Mouse (Mus musculus): Measurements from ENCODE around the gene 1700029I15Rik. TPM values are rescaled to one million over a fixed set of nuclear protein-coding genes. Genes with fewer than 3 reads are reported as not detected.
"Not testable (repeated sequence)": the region's sequence is repeated elsewhere in the genome, so short reads cannot be mapped to it uniquely, and the experiment has no call there.

Gene 1700029I15Rik
- polyA plus RNA-seq, 1 experiment from 2014 or later, result 2.6 TPM

DNA sequence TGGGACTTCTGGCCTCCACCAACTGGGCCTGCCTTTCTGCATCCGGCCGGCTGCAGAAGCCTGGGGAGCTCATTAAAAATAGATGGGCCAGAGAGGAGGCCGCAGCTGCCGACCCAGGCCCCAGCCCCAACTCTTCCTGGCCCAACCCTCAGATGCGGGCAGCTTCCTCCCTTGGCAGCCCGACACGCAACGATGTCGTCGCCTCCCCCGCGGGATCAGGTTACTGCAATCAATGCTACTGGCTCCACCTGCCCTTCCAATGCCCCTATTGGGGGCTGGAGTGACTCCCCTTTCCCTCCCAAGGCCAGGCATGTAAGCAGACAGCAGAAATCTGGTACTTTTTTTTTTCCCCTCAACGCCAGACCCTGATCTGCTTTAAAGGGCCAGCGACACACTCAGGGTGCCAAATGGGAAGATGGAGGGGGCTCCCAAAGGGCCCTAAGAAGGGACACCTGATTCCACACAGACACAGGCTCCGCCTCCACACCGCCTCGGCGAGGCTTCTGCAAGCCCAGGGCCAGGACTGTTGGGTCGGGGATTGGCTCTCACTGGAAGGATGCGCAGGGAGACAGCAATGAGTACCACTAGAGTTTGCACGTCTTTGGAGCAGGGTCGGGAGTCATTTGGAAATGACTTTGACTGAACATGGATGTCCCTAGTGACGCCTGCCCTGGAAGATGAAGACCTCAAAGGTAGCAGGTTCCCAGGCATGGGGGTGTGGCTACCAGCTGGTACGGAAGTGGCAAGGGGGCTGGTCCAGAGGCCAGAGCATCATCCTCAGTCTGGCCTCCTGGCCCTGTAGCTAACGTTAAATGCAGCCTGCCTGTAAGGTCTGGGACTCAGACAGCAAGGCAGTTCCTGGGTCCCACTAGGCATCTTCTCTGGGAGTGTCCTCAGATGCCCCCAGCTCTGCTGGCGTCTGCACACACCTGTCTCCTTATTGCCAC lies 10.3 kb downstream of the 1700029I15Rik start:
- no peak for ATAC-seq (ENCODE audit: insufficient number of reproducible peaks, insufficient read depth, low FRiP score, low read depth)
- WGBS, result 3% methylated on average over 26 of the region's 26 CpGs
- H3K27me3 ChIP-seq (ENCODE audit: control insufficient read depth, insufficient read depth, low read length), result no peaks in the 10 kb centered on the region
- peak overlapping the region; percentile 62 for H3K4me2 ChIP-seq (replicated peaks; ENCODE audit: low read depth, low read length)
- no peaks in the 10 kb centered on the region for H3K36me3 ChIP-seq (ENCODE audit: control insufficient read depth, insufficient read depth, low read length)
- peaks cover 38% of the 10 kb centered on the region for H3K4me1 ChIP-seq (ENCODE audit: control insufficient read depth, insufficient read depth, low read length)
- H3K27ac ChIP-seq (ENCODE audit: low read length), result peak overlapping the region; percentile 78
- H3K4me3 ChIP-seq (ENCODE audit: low read depth, low read length), result peak overlapping the region; percentile 31
- no peaks in the 10 kb centered on the region for H3K9me3 ChIP-seq (ENCODE audit: control insufficient read depth, low read depth, low read length)
- H3K9ac ChIP-seq (replicated peaks; ENCODE audit: low read depth, low read length), result peak overlapping the region; percentile 38; the same call in 1 of the 2 replicates

DNA sequence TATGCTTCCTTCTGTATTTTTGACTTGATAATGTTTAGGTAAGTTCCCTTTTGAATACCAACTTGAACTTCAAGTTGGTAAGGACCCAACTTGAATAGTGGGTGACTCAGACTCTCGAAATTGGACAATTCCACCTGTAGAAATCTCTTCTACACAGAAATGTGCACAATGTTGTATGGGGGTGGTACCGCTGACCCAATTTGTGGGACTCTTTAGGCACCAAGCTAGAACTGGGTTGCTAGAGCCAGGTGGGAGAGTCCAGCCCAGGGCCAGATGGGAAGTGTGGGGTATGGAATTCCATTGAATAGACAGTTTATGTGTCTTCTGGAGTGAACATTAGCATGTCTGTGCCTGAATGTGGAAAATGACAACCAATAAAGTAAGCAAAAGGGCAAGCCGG lies 13.2 kb downstream of the 1700029I15Rik start:
- H3K9ac ChIP-seq (replicated peaks; ENCODE audit: low read depth, low read length), result no peak overlapping the region
- no peak overlapping the region for H3K27ac ChIP-seq (ENCODE audit: low read length)
- no peak overlapping the region for H3K4me2 ChIP-seq (replicated peaks; ENCODE audit: low read depth, low read length)
- no peaks in the 10 kb centered on the region for H3K27me3 ChIP-seq (ENCODE audit: control insufficient read depth, insufficient read depth, low read length)
- no peak overlapping the region for H3K4me3 ChIP-seq (ENCODE audit: low read depth, low read length)
- ATAC-seq (ENCODE audit: insufficient number of reproducible peaks, insufficient read depth, low FRiP score, low read depth), result no peak
- 78% methylated on average over 3 of the region's 3 CpGs for WGBS
- H3K9me3 ChIP-seq (ENCODE audit: control insufficient read depth, low read depth, low read length), result no peaks in the 10 kb centered on the region
- peaks cover 19% of the 10 kb centered on the region for H3K4me1 ChIP-seq (ENCODE audit: control insufficient read depth, insufficient read depth, low read length)
- no peaks in the 10 kb centered on the region for H3K36me3 ChIP-seq (ENCODE audit: control insufficient read depth, insufficient read depth, low read length)

DNA sequence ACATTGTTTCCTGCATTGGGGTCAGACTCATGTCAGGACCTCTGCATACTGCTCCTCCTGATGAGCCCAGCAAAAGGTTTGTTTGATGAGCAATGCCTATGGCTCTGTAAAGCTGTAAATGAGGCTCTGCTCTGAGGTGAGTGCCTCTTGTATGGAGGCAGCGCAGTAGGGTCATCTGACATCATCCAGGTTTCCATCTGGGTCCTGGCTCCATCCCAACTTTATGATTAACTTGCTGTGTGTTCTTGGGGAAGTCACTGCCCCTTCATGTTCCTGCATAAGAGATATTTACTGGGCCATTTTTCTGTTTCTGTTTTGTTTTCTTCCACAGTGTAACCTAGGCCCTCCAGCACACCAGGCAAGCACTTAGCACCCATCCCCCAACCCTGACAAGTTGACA lies 15.1 kb downstream of the 1700029I15Rik start:
- H3K27me3 ChIP-seq (ENCODE audit: control insufficient read depth, insufficient read depth, low read length), result no peaks in the 10 kb centered on the region
- no peak for ATAC-seq (ENCODE audit: insufficient number of reproducible peaks, insufficient read depth, low FRiP score, low read depth)
- peaks cover 2% of the 10 kb centered on the region; the same call in 1 of the 2 replicates for H3K4me1 ChIP-seq (ENCODE audit: control insufficient read depth, insufficient read depth, low read length)
- no peak overlapping the region for H3K27ac ChIP-seq (ENCODE audit: low read length)
- no peaks in the 10 kb centered on the region for H3K9me3 ChIP-seq (ENCODE audit: control insufficient read depth, low read depth, low read length)
- no peak overlapping the region for H3K9ac ChIP-seq (replicated peaks; ENCODE audit: low read depth, low read length)
- no peaks in the 10 kb centered on the region for H3K36me3 ChIP-seq (ENCODE audit: control insufficient read depth, insufficient read depth, low read length)
- H3K4me3 ChIP-seq (ENCODE audit: low read depth, low read length), result no peak overlapping the region
- WGBS, result 68% methylated on average over 1 of the region's 1 CpGs
- H3K4me2 ChIP-seq (replicated peaks; ENCODE audit: low read depth, low read length), result no peak overlapping the region

GRCm38 (mm10) chr2:92399877-92400276 lies 17.5 kb downstream of the 1700029I15Rik start:
- H3K36me3 ChIP-seq (ENCODE audit: control insufficient read depth, insufficient read depth, low read length); H3K9me3 ChIP-seq (ENCODE audit: control insufficient read depth, low read depth, low read length); ATAC-seq (ENCODE audit: insufficient number of reproducible peaks, insufficient read depth, low FRiP score, low read depth); H3K4me3 ChIP-seq (ENCODE audit: low read depth, low read length); H3K4me1 ChIP-seq (ENCODE audit: control insufficient read depth, insufficient read depth, low read length); H3K4me2 ChIP-seq (replicated peaks; ENCODE audit: low read depth, low read length); H3K9ac ChIP-seq (replicated peaks; ENCODE audit: low read depth, low read length); H3K27ac ChIP-seq (ENCODE audit: low read length); H3K27me3 ChIP-seq (ENCODE audit: control insufficient read depth, insufficient read depth, low read length): not testable (repeated sequence)
- 76% methylated on average over 4 of the region's 4 CpGs for whole genome bisulfite sequencing

DNA sequence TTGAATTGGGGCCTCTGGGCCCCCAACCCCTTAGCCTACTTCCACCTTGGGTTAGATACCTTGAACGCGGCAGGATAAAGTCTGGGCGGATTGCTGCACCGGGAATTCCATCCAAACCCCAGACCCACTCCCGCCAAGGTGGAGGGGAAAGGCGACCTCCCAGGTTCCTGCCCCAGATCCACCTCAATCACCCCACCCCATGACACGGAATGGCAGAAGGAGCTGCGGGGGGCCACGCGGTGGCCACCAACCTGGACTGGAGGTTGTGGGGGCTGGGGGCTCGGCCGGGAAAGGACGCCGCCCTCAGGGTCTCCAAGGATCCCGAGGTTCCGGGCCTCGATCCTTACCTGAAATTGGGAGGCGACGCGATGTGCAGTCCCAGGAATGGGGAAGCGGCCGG lies 18.3 kb downstream of the 1700029I15Rik start:
- peaks cover 8% of the 10 kb centered on the region for H3K36me3 ChIP-seq (ENCODE audit: control insufficient read depth, insufficient read depth, low read length)
- H3K9ac ChIP-seq (replicated peaks; ENCODE audit: low read depth, low read length), result peak overlapping the region; percentile 36; the same call in 1 of the 2 replicates
- no peak overlapping the region for H3K27ac ChIP-seq (ENCODE audit: low read length)
- H3K4me2 ChIP-seq (replicated peaks; ENCODE audit: low read depth, low read length), result peak overlapping the region; percentile 85
- H3K4me1 ChIP-seq (ENCODE audit: control insufficient read depth, insufficient read depth, low read length), result no peaks in the 10 kb centered on the region
- WGBS, result 5% methylated on average over 19 of the region's 22 CpGs
- peak; percentile 3; the same call in 1 of the 2 replicates for ATAC-seq (ENCODE audit: insufficient number of reproducible peaks, insufficient read depth, low FRiP score, low read depth)
- no peaks in the 10 kb centered on the region for H3K27me3 ChIP-seq (ENCODE audit: control insufficient read depth, insufficient read depth, low read length)
- H3K9me3 ChIP-seq (ENCODE audit: control insufficient read depth, low read depth, low read length), result no peaks in the 10 kb centered on the region
- H3K4me3 ChIP-seq (ENCODE audit: low read depth, low read length), result peak overlapping the region; percentile 50

DNA sequence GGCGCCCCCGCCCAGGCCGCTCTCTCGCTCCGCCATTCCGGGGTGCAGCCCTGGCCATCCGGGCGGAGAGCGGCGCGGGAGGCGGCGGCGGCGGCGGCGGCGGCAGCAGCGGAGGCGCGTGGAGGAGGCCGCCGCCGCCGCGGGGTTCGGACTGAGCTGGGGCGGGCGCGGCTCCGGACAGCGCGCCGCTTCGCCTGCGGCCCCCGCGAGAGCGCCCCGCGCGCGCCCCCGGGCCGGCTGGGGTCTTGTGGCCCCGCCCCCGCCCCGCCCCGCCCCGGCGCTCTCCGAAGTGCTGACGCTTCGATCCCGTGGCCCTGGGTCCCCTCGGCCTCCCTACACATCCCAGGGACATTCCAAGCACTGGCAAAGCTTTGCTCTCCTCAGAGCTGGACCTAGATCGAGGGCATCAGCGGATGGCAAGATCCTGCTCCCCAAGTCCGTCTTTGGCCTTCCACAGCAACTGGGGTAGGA lies 18.8 kb downstream of the 1700029I15Rik start, which contains the start of gene Mapk8ip1:
Gene Mapk8ip1, minus strand, starts transcription at position 173 of the 471 bp plus-strand sequence.
- Histone ChIP-seq H3K36me3 (ENCODE audit: control insufficient read depth, insufficient read depth, low read length) (peaks cover 8% of the 10 kb centered on the region), H3K4me3 (ENCODE audit: low read depth, low read length) (peak within 1 kb of the TSS; percentile 50), H3K9ac (replicated peaks; ENCODE audit: low read depth, low read length) (peak within 1 kb of the TSS; percentile 36; the same call in 1 of the 2 replicates), H3K27me3 (ENCODE audit: control insufficient read depth, insufficient read depth, low read length) (no peaks in the 10 kb centered on the region), H3K4me1 (ENCODE audit: control insufficient read depth, insufficient read depth, low read length) (no peaks in the 10 kb centered on the region), H3K9me3 (ENCODE audit: control insufficient read depth, low read depth, low read length) (no peaks in the 10 kb centered on the region), H3K4me2 (replicated peaks; ENCODE audit: low read depth, low read length) (peak within 1 kb of the TSS; percentile 85), H3K27ac (ENCODE audit: low read length) (no peak within 1 kb of the TSS)
- ATAC-seq (ENCODE audit: insufficient number of reproducible peaks, insufficient read depth, low FRiP score, low read depth), result peak; percentile 81
- 2% methylated on average over 13 of the region's 59 CpGs for WGBS

- H3K9me3 ChIP-seq (ENCODE audit: control insufficient read depth, low read depth, low read length), result no peaks in the 10 kb centered on the region
- 81% methylated on average over 4 of the region's 4 CpGs for WGBS
- H3K4me3 ChIP-seq (ENCODE audit: low read depth, low read length), result no peak overlapping the region
- no peaks in the 10 kb centered on the region for H3K4me1 ChIP-seq (ENCODE audit: control insufficient read depth, insufficient read depth, low read length)
- H3K27me3 ChIP-seq (ENCODE audit: control insufficient read depth, insufficient read depth, low read length), result no peaks in the 10 kb centered on the region
- H3K36me3 ChIP-seq (ENCODE audit: control insufficient read depth, insufficient read depth, low read length), result peaks cover 16% of the 10 kb centered on the region
- H3K9ac ChIP-seq (replicated peaks; ENCODE audit: low read depth, low read length), result no peak overlapping the region
- no peak overlapping the region for H3K4me2 ChIP-seq (replicated peaks; ENCODE audit: low read depth, low read length)
- no peak overlapping the region for H3K27ac ChIP-seq (ENCODE audit: low read length)
- ATAC-seq (ENCODE audit: insufficient number of reproducible peaks, insufficient read depth, low FRiP score, low read depth), result no peak
Measured at GRCm38 (mm10) chr2:92402591-92403326, 20.4 kb downstream of the 1700029I15Rik start.

DNA sequence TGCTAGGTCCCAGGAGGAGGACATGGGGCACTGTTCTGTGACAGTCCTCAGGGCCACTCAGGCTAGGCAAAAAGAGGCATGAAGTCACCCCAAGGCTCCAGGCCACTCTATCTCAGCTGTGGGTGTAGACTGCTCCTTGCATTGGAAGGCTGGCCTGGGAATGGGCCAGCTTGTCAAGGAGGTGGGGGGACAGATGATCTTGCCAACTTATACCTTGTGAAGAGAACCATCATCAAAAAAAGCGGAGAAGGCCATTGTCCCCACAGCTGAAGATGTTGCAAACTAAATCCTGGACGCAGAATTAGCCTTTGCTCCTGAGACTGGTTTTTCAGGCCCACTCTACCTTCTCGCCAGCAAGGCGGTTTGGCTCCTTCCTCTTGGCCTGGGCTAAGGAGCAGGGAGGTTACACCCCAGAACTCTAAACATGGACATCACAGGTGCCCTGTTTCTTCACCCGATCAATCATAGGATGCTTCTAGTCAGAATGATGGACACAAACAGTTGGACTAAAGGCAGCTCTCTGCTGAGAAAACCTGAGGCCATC lies 21.5 kb downstream of the 1700029I15Rik start:
- no peaks in the 10 kb centered on the region for H3K27me3 ChIP-seq (ENCODE audit: control insufficient read depth, insufficient read depth, low read length)
- ATAC-seq (ENCODE audit: insufficient number of reproducible peaks, insufficient read depth, low FRiP score, low read depth), result no peak
- H3K27ac ChIP-seq (ENCODE audit: low read length), result no peak overlapping the region
- no peak overlapping the region for H3K9ac ChIP-seq (replicated peaks; ENCODE audit: low read depth, low read length)
- peaks cover 27% of the 10 kb centered on the region for H3K36me3 ChIP-seq (ENCODE audit: control insufficient read depth, insufficient read depth, low read length)
- 95% methylated on average over 5 of the region's 5 CpGs for WGBS
- no peak overlapping the region for H3K4me3 ChIP-seq (ENCODE audit: low read depth, low read length)
- H3K4me2 ChIP-seq (replicated peaks; ENCODE audit: low read depth, low read length), result no peak overlapping the region
- H3K9me3 ChIP-seq (ENCODE audit: control insufficient read depth, low read depth, low read length), result no peaks in the 10 kb centered on the region
- H3K4me1 ChIP-seq (ENCODE audit: control insufficient read depth, insufficient read depth, low read length), result no peaks in the 10 kb centered on the region
